Mouse (Mus musculus) heart, embryonic 16.5 days (tissue): ENCODE data around the gene Tfip11. TPM values are rescaled to one million over a fixed set of nuclear protein-coding genes. Genes with fewer than 3 reads are reported as not detected.

Experiments used
- ATAC-seq: fragments of 200-750 bp; cut with Nextera tagmentation; replicated peaks from 2 replicates; pipeline ENCODE4 v1.8.0; 2017; ENCODE audit warnings: moderate number of reproducible peaks; ENCODE audit not compliant: insufficient read depth, low FRiP score; ENCODE audit errors: extremely low read depth
- H3K27ac ChIP-seq: fragments of 300-500 bp; sonication (generic); 2 replicates; pipeline ENCODE4 v1.5.1; 2014; ENCODE audit warnings: mild to moderate bottlenecking, low read length, control low read depth, moderate library complexity
- H3K27me3 ChIP-seq: fragments of 300-500 bp; sonication (generic); 2 replicates; pipeline ENCODE4 v1.6.1; 2014; ENCODE audit warnings: low read length, mixed read lengths; ENCODE audit not compliant: control insufficient read depth, insufficient read depth
- H3K36me3 ChIP-seq: fragments of 300-500 bp; sonication (generic); 2 replicates; pipeline ENCODE4 v1.6.1; 2014; ENCODE audit not compliant: control insufficient read depth, insufficient read depth
- H3K4me1 ChIP-seq: fragments of 300-500 bp; sonication (generic); 2 replicates; pipeline ENCODE4 v1.6.1; 2014; ENCODE audit warnings: low read length, mixed read lengths; ENCODE audit not compliant: control insufficient read depth, insufficient read depth
- H3K4me2 ChIP-seq: fragments of 300-500 bp; sonication (generic); 2 replicates; pipeline ENCODE4 v1.6.1; 2014; ENCODE audit warnings: low read depth, mild to moderate bottlenecking, control low read depth, low read length
- H3K4me3 ChIP-seq: fragments of 300-500 bp; sonication (generic); 2 replicates; pipeline ENCODE4 v1.5.1; 2014; ENCODE audit warnings: mild to moderate bottlenecking, control low read depth, low read length
- H3K9ac ChIP-seq: fragments of 300-500 bp; sonication (generic); 2 replicates; pipeline ENCODE4 v1.6.1; 2014; ENCODE audit warnings: low read length, control low read depth
- H3K9me3 ChIP-seq: fragments of 300-500 bp; sonication (generic); replicated peaks from 2 replicates; pipeline ENCODE4 v1.6.1; 2016; ENCODE audit warnings: low read length; ENCODE audit not compliant: control insufficient read depth
- WGBS: fragments of 180-500 bp; shearing (Covaris S2); extraction: QIAGEN DNeasy Blood & Tissue Kit; methylation state at CpG from one replicate; pipeline ENCODE4 v1.1.7; 2014; 5-methylcytosine and 5-hydroxymethylcytosine counted together
- polyA plus RNA-seq: library from polyadenylated mRNA; unstranded; fragments of >200 nt; fragmentation: Nextera tagmentation; extraction: Ambion mirVana; gene quantifications from 2 replicates; pipeline ENCODE4 v1.2.1, GENCODE M21; 2015

Tfip11 gene
- polyA plus RNA-seq: 19.1 and 20.1 TPM in 2 replicates

- Histone ChIP-seq H3K9me3 (no peaks in the 10 kb centered on the region; the same call in 1 of the 2 replicates), H3K27ac (peak within 1 kb of the TSS; percentile 88), H3K9ac (peak within 1 kb of the TSS; percentile 96), H3K36me3 (peaks cover 15% of the 10 kb centered on the region), H3K4me1 (peaks cover 22% of the 10 kb centered on the region), H3K27me3 (no peaks in the 10 kb centered on the region), H3K4me2 (peak within 1 kb of the TSS; percentile 70), H3K4me3 (peak within 1 kb of the TSS; percentile 100)
- peak; percentile 77 for ATAC-seq
- 7% methylated on average over 48 of the region's 48 CpGs for WGBS
Observed at GRCm38 (mm10) chr5:112325546-112326445, at the start of gene Tfip11. Gene Tfip11 (plus strand): TSS chr5:112326358.

GRCm38 (mm10) chr5:112276907-112277348, 49.2 kb upstream of the Tfip11 start:
- Histone ChIP-seq H3K27me3 (0 out of 2 replicates have a peak, but pooled peaks cover 3% of the 10 kb centered on the region), H3K9me3 (no peaks in the 10 kb centered on the region), H3K4me3 (peak overlapping the region; percentile 85), H3K36me3 (no peaks in the 10 kb centered on the region), H3K27ac (peak overlapping the region; percentile 65), H3K4me1 (peaks cover 33% of the 10 kb centered on the region), H3K9ac (peak overlapping the region; percentile 89), H3K4me2 (peak overlapping the region; percentile 78)
- WGBS: under 1% methylated on average over 24 of the region's 24 CpGs
- ATAC-seq: peak; percentile 3

GRCm38 (mm10) chr5:112277906-112278470, 48.2 kb upstream of the Tfip11 start:
- Histone ChIP-seq H3K27ac (no peak overlapping the region), H3K4me2 (peak overlapping the region; percentile 78), H3K9me3 (no peaks in the 10 kb centered on the region), H3K27me3 (no peaks in the 10 kb centered on the region), H3K36me3 (no peaks in the 10 kb centered on the region), H3K4me1 (peaks cover 38% of the 10 kb centered on the region), H3K9ac (peak overlapping the region; percentile 89; the same call in 1 of the 2 replicates), H3K4me3 (peak overlapping the region; percentile 85)
- no peak for ATAC-seq
- 80% methylated on average over 11 of the region's 11 CpGs for WGBS

GRCm38 (mm10) chr5:112279181-112280021, 46.8 kb upstream of the Tfip11 start:
- peak overlapping the region; percentile 43 for H3K27ac ChIP-seq

GRCm38 (mm10) chr5:112280151-112280550, 46.0 kb upstream of the Tfip11 start:
- 63% methylated on average over 7 of the region's 7 CpGs for WGBS
- peaks cover 60% of the 10 kb centered on the region for H3K4me1 ChIP-seq
- no peak overlapping the region for H3K4me3 ChIP-seq
- no peaks in the 10 kb centered on the region for H3K36me3 ChIP-seq
- H3K9me3 ChIP-seq: no peaks in the 10 kb centered on the region
- peak overlapping the region; percentile 43 for H3K27ac ChIP-seq
- H3K4me2 ChIP-seq: peak overlapping the region; percentile 39
- H3K27me3 ChIP-seq: no peaks in the 10 kb centered on the region
- ATAC-seq: no peak
- H3K9ac ChIP-seq: peak overlapping the region; percentile 47

More at GRCm38 (mm10) chr5:112279181-112280021, 46.8 kb upstream of the Tfip11 start:
- Histone ChIP-seq H3K9ac (peak overlapping the region; percentile 53), H3K4me1 (peaks cover 52% of the 10 kb centered on the region), H3K27me3 (no peaks in the 10 kb centered on the region), H3K9me3 (no peaks in the 10 kb centered on the region), H3K4me2 (peak overlapping the region; percentile 39), H3K36me3 (no peaks in the 10 kb centered on the region), H3K4me3 (peak overlapping the region; percentile 7; the same call in 1 of the 2 replicates)
- no peak for ATAC-seq
- 69% methylated on average over 17 of the region's 17 CpGs for WGBS

- Histone ChIP-seq H3K36me3 (no peaks in the 10 kb centered on the region), H3K27me3 (no peaks in the 10 kb centered on the region), H3K4me3 (no peak overlapping the region), H3K4me1 (peaks cover 66% of the 10 kb centered on the region), H3K27ac (peak overlapping the region; percentile 43), H3K9me3 (no peaks in the 10 kb centered on the region), H3K4me2 (no peak overlapping the region), H3K9ac (peak overlapping the region; percentile 13; the same call in 1 of the 2 replicates)
- WGBS: 62% methylated on average over 15 of the region's 15 CpGs
- no peak for ATAC-seq
Observed at GRCm38 (mm10) chr5:112280863-112281660, 45.1 kb upstream of the Tfip11 start.

GRCm38 (mm10) chr5:112281676-112282075, 44.5 kb upstream of the Tfip11 start:
- Histone ChIP-seq H3K4me3 (no peak overlapping the region), H3K36me3 (no peaks in the 10 kb centered on the region), H3K4me1 (peaks cover 66% of the 10 kb centered on the region), H3K27ac (no peak overlapping the region; the same call in 1 of the 2 replicates), H3K9me3 (no peaks in the 10 kb centered on the region), H3K27me3 (no peaks in the 10 kb centered on the region), H3K4me2 (no peak overlapping the region), H3K9ac (no peak overlapping the region)
- ATAC-seq: no peak
- 75% methylated on average over 4 of the region's 4 CpGs for WGBS
